Mouse (Mus musculus): ENCODE measurements around the gene Polg2. TPM values are rescaled to one million over a fixed set of nuclear protein-coding genes. Genes with fewer than 3 reads are reported as not detected.
A peak's percentile ranks its signal among the peaks of the same experiment; 100 is the strongest.
"Not testable (repeated sequence)": the region's sequence is repeated elsewhere in the genome, so short reads cannot be mapped to it uniquely, and the experiment has no call there.

Polg2 gene
- polyA plus RNA-seq, 1 experiment from 2014 or later: 7.8 TPM

DNA sequence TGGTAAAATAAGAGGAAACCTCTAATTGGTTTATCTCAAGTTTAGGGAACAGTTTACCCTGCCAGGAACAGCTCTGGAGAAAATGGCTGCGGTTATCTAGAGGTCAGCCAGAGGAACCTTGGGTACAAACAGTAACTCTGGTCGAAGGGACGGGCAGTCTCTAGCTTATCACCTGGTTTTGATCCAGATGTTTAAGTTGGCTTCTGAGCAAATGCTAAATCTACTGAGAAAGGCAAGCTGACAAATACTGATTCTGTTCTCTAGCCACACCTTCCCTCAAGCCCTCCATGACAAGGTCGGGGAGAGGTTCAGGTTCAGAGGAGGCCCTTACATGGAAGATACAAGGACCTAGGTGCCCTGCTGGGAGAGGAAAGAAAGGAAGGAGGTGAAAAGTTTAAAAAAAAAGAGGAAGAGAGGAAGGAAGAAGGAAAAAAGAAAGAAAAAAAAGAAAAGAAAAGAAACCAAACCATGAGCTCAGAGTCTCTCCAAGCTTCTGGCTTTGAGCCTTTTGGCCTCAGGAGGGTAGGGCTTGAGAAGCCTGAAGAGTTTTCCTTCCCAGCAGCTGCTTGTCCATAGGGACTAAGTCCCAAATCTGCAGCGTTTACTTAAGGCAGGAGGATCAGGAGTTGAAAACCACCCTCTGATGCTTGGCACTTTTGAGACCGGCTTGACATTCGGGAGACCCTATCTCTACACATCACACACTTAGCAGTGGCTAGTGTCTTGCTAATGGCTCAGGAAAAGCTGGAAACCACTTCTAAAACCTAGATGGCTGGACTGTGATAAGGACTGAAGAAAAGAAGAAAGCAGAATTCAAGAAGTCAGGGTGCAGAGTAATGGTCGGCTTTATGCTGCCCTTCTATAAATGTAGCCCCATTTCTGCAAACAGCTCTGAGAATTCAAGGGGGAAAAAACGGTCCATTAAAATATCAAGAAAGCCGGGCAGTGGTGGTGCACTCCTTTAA, 50.7 kb downstream of the Polg2 start:
- Histone ChIP-seq H3K4me2 (ENCODE audit: low read depth, low read length) (no peak overlapping the region), H3K9me3 (replicated peaks; ENCODE audit: control insufficient read depth, low read length) (0 out of 2 replicates have a peak, but pooled peaks cover 2% of the 10 kb centered on the region), H3K4me3 (ENCODE audit: low read length) (no peak overlapping the region), H3K27me3 (ENCODE audit: control insufficient read depth, insufficient read depth, low read length) (no peaks in the 10 kb centered on the region), H3K36me3 (ENCODE audit: control insufficient read depth, insufficient read depth) (no peaks in the 10 kb centered on the region), H3K27ac (ENCODE audit: low read length) (peak overlapping the region; percentile 33), H3K4me1 (ENCODE audit: control insufficient read depth, insufficient read depth, low read length) (peaks cover 18% of the 10 kb centered on the region), H3K9ac (ENCODE audit: low read length) (no peak overlapping the region)
- 60% methylated on average over 10 of the region's 10 CpGs for WGBS
- ATAC-seq (replicated peaks; ENCODE audit: extremely low read depth, insufficient read depth, low FRiP score): peak; percentile 50; the same call in 1 of the 2 replicates

DNA sequence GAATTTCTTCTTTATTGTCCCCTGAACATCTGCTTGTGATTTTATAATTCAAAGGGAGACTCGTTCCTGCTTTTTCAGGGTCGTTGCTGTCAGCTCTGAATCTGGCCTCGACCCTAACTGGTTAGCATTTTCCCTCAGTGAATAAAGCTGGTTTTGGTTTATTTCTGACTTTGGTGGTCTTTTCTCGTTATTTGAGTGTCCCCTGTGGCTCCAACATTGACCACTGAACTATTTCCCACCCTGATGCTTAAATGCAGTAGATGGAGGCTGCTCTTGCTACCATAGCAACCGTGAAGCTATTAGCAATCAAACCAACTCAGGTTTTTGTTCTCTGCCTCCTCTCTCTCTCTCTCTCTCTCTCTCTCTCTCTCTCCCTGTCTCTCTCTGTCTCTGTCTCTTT, 51.4 kb downstream of the Polg2 start:
- no peaks in the 10 kb centered on the region for H3K27me3 ChIP-seq (ENCODE audit: control insufficient read depth, insufficient read depth, low read length)
- H3K4me1 ChIP-seq (ENCODE audit: control insufficient read depth, insufficient read depth, low read length): peaks cover 21% of the 10 kb centered on the region
- H3K36me3 ChIP-seq (ENCODE audit: control insufficient read depth, insufficient read depth): no peaks in the 10 kb centered on the region
- 0 out of 2 replicates have a peak, but pooled peaks cover 2% of the 10 kb centered on the region for H3K9me3 ChIP-seq (replicated peaks; ENCODE audit: control insufficient read depth, low read length)
- H3K4me2 ChIP-seq (ENCODE audit: low read depth, low read length): no peak overlapping the region
- H3K4me3 ChIP-seq (ENCODE audit: low read length): no peak overlapping the region
- ATAC-seq (replicated peaks; ENCODE audit: extremely low read depth, insufficient read depth, low FRiP score): no peak
- H3K27ac ChIP-seq (ENCODE audit: low read length): no peak overlapping the region
- WGBS: 72% methylated on average over 5 of the region's 5 CpGs
- H3K9ac ChIP-seq (ENCODE audit: low read length): no peak overlapping the region

DNA sequence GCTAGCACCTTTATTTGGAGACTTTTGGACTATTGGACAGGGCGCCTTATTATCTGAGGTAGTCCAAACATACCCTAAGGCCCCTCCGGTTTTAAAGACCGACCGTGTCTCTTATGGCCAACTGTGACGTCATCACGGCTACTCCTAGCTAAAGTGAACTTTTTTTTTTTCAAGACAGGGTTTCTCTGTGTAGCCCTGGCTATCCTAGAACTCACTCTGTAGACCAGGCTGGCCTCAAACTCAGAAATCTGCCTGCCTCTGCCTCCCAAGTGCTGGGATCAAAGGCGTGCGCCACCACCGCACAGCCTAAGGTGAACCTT, 54.5 kb downstream of the Polg2 start:
- H3K9me3 ChIP-seq (replicated peaks; ENCODE audit: control insufficient read depth, low read length); H3K9ac ChIP-seq (ENCODE audit: low read length); H3K36me3 ChIP-seq (ENCODE audit: control insufficient read depth, insufficient read depth); H3K4me2 ChIP-seq (ENCODE audit: low read depth, low read length); H3K27ac ChIP-seq (ENCODE audit: low read length); H3K27me3 ChIP-seq (ENCODE audit: control insufficient read depth, insufficient read depth, low read length); H3K4me3 ChIP-seq (ENCODE audit: low read length); ATAC-seq (replicated peaks; ENCODE audit: extremely low read depth, insufficient read depth, low FRiP score): not testable (repeated sequence)
- 88% methylated on average over 9 of the region's 9 CpGs for WGBS
- H3K4me1 ChIP-seq (ENCODE audit: control insufficient read depth, insufficient read depth, low read length): peaks cover 13% of the 10 kb centered on the region

DNA sequence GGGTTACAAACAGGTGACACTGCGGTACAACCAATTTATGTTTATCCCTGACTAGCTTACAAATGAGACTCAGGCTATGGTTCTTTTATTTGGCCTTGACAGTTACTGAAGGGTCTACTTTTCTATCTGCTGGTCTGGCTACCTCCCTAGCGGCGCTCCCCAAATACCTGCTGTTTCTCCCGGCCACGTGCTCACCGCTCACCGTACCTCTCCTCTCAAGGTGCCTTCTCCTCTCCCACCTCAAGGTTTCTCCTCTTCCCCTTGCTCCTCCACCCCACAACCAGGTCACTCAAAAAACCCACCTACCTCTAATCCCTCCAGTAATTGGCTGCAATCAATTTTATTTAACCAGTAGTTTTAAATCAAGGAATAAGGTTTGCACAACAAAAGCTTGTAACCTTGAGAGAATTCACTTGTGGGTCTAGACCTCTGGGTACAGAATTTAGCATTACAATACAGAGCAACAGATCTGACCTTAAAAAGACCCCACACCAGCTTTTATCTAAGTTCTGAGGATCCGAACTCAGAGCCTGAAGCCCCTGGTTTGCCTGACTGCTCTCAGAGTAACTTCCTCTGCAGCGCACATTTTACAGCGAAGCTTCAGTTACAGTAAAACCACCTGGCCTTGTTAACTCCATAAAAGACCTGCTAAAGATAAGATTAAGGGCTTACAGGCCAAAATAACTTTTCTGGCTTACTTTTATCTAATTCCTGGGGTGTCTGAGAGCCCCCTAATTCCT, 55.0 kb downstream of the Polg2 start:
- WGBS: 90% methylated on average over 10 of the region's 10 CpGs
- H3K36me3 ChIP-seq (ENCODE audit: control insufficient read depth, insufficient read depth): no peaks in the 10 kb centered on the region
- H3K4me3 ChIP-seq (ENCODE audit: low read length): no peak overlapping the region
- no peak overlapping the region for H3K27ac ChIP-seq (ENCODE audit: low read length)
- H3K4me1 ChIP-seq (ENCODE audit: control insufficient read depth, insufficient read depth, low read length): peaks cover 13% of the 10 kb centered on the region
- H3K9me3 ChIP-seq (replicated peaks; ENCODE audit: control insufficient read depth, low read length): no peaks in the 10 kb centered on the region
- no peak overlapping the region for H3K4me2 ChIP-seq (ENCODE audit: low read depth, low read length)
- H3K27me3 ChIP-seq (ENCODE audit: control insufficient read depth, insufficient read depth, low read length): no peaks in the 10 kb centered on the region
- ATAC-seq (replicated peaks; ENCODE audit: extremely low read depth, insufficient read depth, low FRiP score): no peak
- H3K9ac ChIP-seq (ENCODE audit: low read length): no peak overlapping the region

DNA sequence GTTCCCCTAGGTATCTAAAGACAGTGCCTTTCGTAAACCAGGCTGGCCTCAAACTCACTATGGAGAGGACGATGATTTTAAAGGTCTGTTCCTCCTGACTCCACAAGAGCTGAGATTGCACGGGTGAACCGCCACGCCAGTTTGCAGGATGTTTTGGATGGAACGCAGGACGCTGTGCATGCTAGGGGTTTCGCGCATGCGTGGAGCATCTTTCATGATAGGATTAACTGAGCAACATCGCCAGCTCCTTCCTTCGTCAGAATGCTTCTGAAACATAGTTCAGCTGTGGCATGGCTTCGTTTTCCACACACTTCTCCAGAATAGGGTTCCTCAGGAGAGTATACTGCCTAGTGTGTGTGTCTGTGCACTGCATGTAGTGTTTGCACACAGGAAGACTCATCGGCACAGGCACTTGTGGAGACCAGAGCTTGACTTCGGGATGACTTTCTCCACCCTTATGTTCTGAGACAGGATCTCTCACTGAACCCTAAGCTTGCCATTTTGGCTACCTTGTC, 55.7 kb downstream of the Polg2 start:
- no peak for ATAC-seq (replicated peaks; ENCODE audit: extremely low read depth, insufficient read depth, low FRiP score)
- Histone ChIP-seq H3K9ac (ENCODE audit: low read length) (no peak overlapping the region), H3K36me3 (ENCODE audit: control insufficient read depth, insufficient read depth) (no peaks in the 10 kb centered on the region), H3K27ac (ENCODE audit: low read length) (no peak overlapping the region), H3K4me3 (ENCODE audit: low read length) (no peak overlapping the region), H3K9me3 (replicated peaks; ENCODE audit: control insufficient read depth, low read length) (no peaks in the 10 kb centered on the region), H3K27me3 (ENCODE audit: control insufficient read depth, insufficient read depth, low read length) (no peaks in the 10 kb centered on the region), H3K4me2 (ENCODE audit: low read depth, low read length) (no peak overlapping the region), H3K4me1 (ENCODE audit: control insufficient read depth, insufficient read depth, low read length) (peaks cover 11% of the 10 kb centered on the region)
- WGBS: 69% methylated on average over 15 of the region's 15 CpGs

DNA sequence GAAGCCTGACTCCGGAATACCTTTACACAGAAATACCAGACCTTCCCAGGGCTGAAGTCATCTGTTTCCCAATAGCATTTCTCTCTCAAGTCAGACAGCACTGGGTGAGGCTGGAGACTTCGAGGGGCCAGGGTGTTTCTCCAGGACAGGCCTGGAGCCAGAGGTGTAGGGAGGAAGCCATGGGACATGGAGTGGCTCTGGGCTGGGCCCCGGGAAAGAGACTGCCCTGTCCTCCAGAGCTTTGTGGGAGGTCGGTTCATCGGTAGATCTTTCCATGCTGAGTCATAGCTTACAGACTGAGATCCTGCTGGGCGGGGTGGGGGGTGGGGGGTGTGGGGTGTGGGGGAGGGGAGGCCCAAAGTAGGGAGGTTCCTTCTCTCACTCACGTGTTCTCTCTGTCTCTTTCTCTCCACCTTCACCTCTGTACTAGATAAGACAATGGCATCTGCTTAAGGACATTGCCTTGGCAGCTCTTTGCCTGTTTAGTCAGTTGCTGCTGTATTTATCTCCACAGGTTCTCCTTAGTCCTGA, 56.4 kb downstream of the Polg2 start:
- Histone ChIP-seq H3K27ac (ENCODE audit: low read length) (peak overlapping the region; percentile 48; the same call in 1 of the 2 replicates), H3K4me3 (ENCODE audit: low read length) (no peak overlapping the region), H3K4me2 (ENCODE audit: low read depth, low read length) (no peak overlapping the region), H3K27me3 (ENCODE audit: control insufficient read depth, insufficient read depth, low read length) (no peaks in the 10 kb centered on the region), H3K9ac (ENCODE audit: low read length) (no peak overlapping the region), H3K36me3 (ENCODE audit: control insufficient read depth, insufficient read depth) (no peaks in the 10 kb centered on the region), H3K4me1 (ENCODE audit: control insufficient read depth, insufficient read depth, low read length) (peaks cover 8% of the 10 kb centered on the region), H3K9me3 (replicated peaks; ENCODE audit: control insufficient read depth, low read length) (no peaks in the 10 kb centered on the region)
- 9% methylated on average over 7 of the region's 7 CpGs for WGBS
- peak; percentile 87 for ATAC-seq (replicated peaks; ENCODE audit: extremely low read depth, insufficient read depth, low FRiP score)

DNA sequence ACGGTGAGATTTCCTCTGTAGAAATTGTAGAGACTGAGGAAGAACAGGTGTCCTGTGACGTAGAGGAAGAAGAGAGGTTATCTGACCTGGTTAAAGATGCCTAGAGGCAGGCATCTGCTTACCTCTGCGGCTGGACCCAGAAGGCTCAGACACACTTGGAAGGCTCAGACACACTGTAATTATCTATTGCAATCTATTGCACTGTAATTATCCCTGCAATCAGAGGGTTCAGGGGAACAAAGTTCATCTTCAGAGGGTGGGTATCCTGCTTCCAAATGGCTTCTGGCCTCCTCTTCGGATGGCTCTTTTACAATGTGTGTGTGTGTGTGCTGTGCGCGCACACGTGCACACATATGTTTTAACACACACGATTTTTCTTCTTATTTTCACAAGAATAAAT, 59.0 kb downstream of the Polg2 start:
- no peaks in the 10 kb centered on the region for H3K36me3 ChIP-seq (ENCODE audit: control insufficient read depth, insufficient read depth)
- no peak overlapping the region for H3K27ac ChIP-seq (ENCODE audit: low read length)
- H3K4me1 ChIP-seq (ENCODE audit: control insufficient read depth, insufficient read depth, low read length): peaks cover 8% of the 10 kb centered on the region
- H3K4me2 ChIP-seq (ENCODE audit: low read depth, low read length): no peak overlapping the region
- H3K9me3 ChIP-seq (replicated peaks; ENCODE audit: control insufficient read depth, low read length): no peaks in the 10 kb centered on the region
- no peak for ATAC-seq (replicated peaks; ENCODE audit: extremely low read depth, insufficient read depth, low FRiP score)
- WGBS: 83% methylated on average over 8 of the region's 8 CpGs
- H3K9ac ChIP-seq (ENCODE audit: low read length): no peak overlapping the region
- no peaks in the 10 kb centered on the region for H3K27me3 ChIP-seq (ENCODE audit: control insufficient read depth, insufficient read depth, low read length)
- H3K4me3 ChIP-seq (ENCODE audit: low read length): no peak overlapping the region

All from heart, embryonic 16.5 days (tissue).